Mouse (Mus musculus) layer of hippocampus, adult 9-10 months (tissue): ENCODE measurements around the gene Tmem160.
A peak's percentile ranks its signal among the peaks of the same experiment; 100 is the strongest.

Experiments used
- DNase-seq: peaks from one replicate; pipeline ENCODE4 v3.0.0; 2022; ENCODE audit warnings: low spot score

Tmem160 gene

GRCm38 (mm10) chr7:16452587-16453073, at the start of gene Tmem160:
Gene Tmem160 (plus strand): TSS chr7:16452779.
- DNase-seq: peak; percentile 94

DNA sequence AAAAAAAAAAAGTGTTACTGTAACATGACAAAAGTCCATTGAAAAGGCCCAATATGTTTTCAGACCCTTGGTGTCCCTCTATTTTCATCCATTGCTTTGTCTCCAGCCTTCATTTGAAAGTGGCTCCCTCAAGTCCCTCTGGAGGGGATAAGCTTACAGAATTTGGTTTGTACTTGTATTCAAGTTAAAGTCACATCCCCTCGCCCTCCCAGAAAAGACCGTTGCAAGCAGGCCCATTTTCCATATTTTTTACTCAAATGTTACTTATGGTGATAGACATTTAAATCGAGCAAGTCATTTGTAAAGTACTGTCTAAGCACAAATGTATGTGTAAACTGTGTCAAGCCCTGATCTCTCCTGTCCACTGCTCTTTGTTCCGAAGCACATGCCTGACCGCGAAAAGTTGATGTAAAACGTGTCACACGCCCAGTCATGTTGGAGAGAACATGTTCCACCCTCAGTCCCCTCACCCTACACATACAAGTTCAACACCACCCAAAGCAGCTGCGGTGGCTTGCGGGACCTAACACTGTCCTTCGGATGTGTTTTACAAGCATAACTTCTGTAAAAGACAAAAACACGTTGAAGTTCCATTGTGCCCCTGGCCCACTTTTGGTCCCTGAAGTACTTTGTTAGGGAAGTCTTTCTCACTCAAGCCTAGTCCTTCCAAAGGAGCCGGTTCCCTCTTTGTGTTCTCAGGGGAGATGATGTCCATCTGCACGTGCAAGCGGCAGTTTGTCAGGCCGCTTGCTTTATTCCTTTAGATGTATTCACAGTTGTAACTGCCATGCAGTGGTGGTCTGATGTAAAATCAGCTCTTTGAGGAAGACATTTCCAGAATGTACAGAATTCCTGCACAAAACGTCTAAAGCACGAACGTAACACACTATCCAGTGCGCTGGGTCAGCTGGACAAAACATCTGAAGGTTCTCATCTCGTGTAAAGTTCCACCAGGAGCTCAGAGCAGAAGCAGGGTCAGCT, 49.3 kb upstream of the Tmem160 start:
- DNase-seq: no peak

DNA sequence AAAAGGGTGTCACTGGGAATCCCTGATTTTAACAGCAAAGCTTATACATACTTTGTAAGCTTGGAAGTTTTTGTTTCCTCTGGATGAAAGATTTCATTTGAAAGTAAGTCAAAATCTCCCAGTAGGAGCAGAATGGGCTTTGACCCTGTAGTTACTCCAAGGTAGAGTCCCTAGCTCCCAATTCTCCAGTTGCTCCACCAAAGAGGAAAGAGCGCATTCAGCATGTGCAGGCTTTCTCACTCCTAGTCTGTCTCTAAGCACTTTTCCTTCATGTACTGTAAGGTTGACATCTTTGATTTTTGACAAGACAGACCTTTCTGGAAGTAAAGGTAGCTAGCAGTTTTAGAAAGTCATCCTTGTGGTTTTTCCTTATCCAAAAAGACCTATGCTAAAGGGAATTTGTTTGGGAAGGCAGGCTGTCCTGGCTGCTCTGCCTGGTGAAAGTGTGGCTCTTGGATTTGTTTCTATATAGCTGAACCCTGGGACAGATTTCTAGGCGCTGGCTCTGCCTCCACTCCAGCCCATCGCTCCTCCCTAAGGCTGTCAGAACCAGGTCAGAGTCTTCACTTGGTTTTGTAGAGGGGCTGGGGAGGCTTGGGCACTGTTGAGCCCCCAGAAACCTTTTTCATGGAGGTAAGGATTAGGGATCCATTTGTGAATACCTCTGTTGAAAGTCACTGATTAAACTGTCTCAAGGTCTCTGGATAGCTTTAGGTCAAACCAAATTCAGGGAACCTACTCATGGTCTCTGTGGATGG, 48.1 kb upstream of the Tmem160 start:
- no peak for DNase-seq

- no peak for DNase-seq
These were observed 47.5 kb upstream of the Tmem160 start for GRCm38 (mm10) chr7:16405073-16405455.

GRCm38 (mm10) chr7:16405516-16406351, 46.8 kb upstream of the Tmem160 start:
- DNase-seq: no peak

- no peak for DNase-seq
These were observed 45.6 kb upstream of the Tmem160 start for GRCm38 (mm10) chr7:16406978-16407377.

GRCm38 (mm10) chr7:16411100-16411499, 41.5 kb upstream of the Tmem160 start:
- DNase-seq: no peak

GRCm38 (mm10) chr7:16412220-16412896, 40.2 kb upstream of the Tmem160 start:
- DNase-seq: no peak

DNA sequence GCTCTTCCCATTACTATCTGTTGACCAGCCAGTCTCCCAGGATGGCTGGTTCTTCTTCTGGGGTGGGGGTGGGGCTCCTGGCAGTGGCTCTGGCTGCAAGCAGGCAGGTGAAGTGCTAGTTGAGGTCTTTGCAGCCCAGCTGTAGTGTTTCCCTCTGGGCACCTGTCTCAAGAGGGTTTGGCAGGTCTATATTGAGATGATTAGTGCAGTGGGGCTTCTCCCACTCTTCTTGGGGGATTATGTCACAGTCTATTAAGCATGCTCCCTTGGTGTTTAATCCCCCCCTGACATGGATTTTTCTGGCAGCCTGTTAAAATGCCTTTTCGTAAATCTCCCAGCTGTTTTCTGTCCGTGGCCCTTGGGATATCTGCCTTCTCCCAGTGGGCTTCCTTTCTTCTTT, 39.6 kb upstream of the Tmem160 start:
- no peak for DNase-seq

- DNase-seq: no peak
These were observed 37.2 kb upstream of the Tmem160 start for GRCm38 (mm10) chr7:16415426-16415825.

GRCm38 (mm10) chr7:16417141-16417771, 35.3 kb upstream of the Tmem160 start:
- no peak for DNase-seq

- DNase-seq: no peak
These were observed 33.9 kb upstream of the Tmem160 start for GRCm38 (mm10) chr7:16418713-16419112.

- no peak for DNase-seq
These were observed 32.0 kb upstream of the Tmem160 start for GRCm38 (mm10) chr7:16420493-16421118.

DNA sequence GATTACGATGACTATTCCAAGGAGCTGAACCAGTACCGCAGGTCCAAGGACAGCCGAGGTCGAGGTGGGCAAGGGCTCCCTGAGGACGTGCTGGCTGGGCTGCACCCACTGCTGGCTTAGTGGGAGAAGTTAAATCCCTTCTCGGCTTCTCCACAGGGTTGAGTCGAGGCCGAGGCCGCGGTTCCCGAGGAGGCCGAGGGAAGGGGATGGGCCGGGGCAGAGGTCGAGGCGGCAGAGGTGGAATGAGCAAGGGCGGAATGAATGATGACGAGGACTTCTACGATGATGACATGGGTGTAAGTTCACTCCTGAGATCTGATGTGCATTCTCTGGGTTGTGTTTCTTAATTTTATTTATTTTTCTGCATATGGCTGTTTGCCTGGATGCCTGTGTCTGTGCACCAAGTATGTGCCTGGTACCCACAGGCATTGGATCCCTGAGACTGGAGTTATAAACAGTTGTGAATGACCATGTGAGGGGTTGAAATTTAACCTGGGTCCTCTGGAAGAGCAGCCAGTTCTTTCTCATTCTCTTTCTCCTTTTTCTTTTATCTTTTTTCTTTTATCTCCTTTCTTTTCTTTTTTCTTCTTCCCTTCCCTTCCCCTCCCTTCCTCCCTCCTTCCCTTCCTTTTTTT, 30.2 kb upstream of the Tmem160 start:
- no peak for DNase-seq

DNA sequence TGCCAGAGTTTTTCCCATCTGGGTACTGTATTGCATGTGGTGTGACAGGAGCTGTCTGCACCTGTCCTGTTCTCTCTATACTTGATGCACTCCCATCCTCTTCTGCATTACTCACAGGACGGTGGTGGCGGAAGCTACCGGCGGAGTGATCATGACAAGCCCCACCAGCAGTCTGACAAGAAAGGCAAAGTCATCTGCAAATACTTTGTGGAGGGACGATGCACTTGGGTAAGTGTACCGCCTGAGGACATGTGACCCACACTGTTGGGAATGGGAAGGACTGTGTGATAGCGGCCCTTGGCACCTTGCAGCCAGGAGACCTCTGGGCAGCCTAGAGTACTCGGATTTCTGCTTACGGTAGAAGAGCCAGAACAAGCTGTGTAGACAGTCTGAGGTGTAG, 28.8 kb upstream of the Tmem160 start:
- DNase-seq: no peak

DNA sequence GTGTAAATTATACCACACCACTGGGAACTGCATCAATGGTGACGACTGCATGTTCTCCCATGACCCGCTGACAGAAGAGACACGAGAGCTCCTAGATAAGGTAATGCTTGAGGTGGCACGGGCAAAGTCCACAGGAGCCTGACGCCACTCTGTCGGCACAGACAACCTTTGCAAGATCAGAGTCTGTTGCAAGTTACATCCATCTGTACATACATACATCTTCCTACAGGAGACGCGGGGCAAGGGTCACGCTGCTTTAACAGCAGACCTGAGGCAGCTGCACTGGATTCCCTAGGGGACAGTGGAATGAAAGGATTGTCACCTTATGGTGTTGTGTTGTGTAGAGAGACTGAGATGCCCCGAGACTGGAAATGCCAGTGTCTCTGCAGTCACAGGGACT, 26.9 kb upstream of the Tmem160 start:
- DNase-seq: no peak

DNA sequence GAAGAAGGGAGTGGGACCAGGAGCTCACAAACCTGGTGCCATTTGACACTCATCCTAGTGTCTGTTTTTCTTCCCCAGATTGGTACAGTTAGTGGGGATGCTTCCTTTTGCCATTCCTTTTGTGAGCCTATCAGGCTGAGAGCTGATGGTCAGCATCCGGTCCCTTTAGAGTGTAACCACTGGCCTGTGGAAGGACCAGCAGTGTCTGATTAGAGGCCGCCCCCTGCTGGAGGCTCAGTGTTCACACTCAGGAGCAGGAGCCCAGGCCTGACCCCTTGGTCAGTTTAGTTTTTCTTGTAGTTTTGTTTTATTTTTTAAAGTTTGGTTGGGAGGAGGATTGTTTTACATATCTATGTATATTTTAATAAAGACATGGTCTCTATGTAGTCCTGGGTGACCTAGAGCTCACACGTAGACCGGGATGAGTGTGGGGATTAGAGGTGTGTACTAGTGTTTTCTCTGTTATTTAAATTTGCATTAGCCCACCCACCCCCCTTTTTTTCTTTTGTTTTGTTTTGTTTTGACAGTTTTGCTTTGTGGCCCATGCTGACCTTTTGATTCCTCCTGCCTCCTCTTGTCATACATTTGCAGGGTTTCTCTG, 26.4 kb upstream of the Tmem160 start:
- DNase-seq: no peak

- no peak for DNase-seq
These were observed 19.1 kb upstream of the Tmem160 start for GRCm38 (mm10) chr7:16433352-16433971.

DNA sequence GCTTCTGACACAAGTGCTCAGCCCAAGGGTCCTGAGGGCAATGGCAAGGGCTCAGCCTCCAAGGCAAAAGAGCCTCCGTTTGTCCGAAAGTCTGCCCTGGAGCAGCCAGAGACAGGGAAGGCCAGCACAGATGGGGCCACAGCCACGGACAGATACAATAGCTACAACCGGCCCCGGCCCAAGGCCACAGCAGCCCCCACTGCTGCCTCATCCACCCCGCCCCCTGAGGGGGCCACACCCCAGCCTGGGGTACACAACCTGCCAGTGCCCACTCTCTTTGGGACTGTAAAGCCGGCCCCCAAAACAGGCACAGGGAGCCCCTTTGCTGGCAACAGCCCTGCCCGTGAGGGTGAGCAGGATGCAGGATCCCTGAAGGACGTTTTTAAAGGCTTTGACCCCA, 17.5 kb upstream of the Tmem160 start:
- DNase-seq: no peak
